Mouse (Mus musculus) ES-E14 (cell line): ENCODE measurements around the gene Adamts7.

Source experiments
- CHD2 ChIP-seq: IDR thresholded peaks from 2 replicates; pipeline ENCODE4 v1.6.1; 2014; ENCODE audit warnings: mild to moderate bottlenecking, low read depth, low read length, inconsistent platforms
- HCFC1 ChIP-seq: IDR thresholded peaks from 2 replicates; pipeline ENCODE4 v1.6.1; 2012; ENCODE audit warnings: low read length, inconsistent platforms, borderline replicate concordance; ENCODE audit not compliant: insufficient read depth
- MAFK ChIP-seq: IDR thresholded peaks from 2 replicates; pipeline ENCODE4 v1.6.1; 2014; ENCODE audit warnings: mild to moderate bottlenecking, low read depth, low read length, inconsistent platforms; ENCODE audit not compliant: insufficient read depth
- ZC3H11A ChIP-seq: IDR thresholded peaks from 2 replicates; pipeline ENCODE4 v1.6.1; 2012; ENCODE audit warnings: low read depth, mild to moderate bottlenecking, inconsistent platforms, low read length, borderline replicate concordance
- ZNF384 ChIP-seq: IDR thresholded peaks from 2 replicates; pipeline ENCODE4 v1.6.1; 2012; ENCODE audit warnings: low read depth, low read length, inconsistent platforms

GRCm38 (mm10) chr9:90197866-90198383 is 35.1 kb downstream of the Adamts7 start:
- no peak for TF ChIP-seq HCFC1
- no peak for TF ChIP-seq MAFK
- no peak for TF ChIP-seq ZNF384
- TF ChIP-seq ZC3H11A: no peak
- no peak for TF ChIP-seq CHD2
